Mouse (Mus musculus): ENCODE data around the gene Tmem123. TPM values are rescaled to one million over a fixed set of nuclear protein-coding genes. Genes with fewer than 3 reads are reported as not detected.

Tmem123 gene
- total RNA-seq, 2 experiments from 2014 or later = 77.3 to 114 TPM

DNA sequence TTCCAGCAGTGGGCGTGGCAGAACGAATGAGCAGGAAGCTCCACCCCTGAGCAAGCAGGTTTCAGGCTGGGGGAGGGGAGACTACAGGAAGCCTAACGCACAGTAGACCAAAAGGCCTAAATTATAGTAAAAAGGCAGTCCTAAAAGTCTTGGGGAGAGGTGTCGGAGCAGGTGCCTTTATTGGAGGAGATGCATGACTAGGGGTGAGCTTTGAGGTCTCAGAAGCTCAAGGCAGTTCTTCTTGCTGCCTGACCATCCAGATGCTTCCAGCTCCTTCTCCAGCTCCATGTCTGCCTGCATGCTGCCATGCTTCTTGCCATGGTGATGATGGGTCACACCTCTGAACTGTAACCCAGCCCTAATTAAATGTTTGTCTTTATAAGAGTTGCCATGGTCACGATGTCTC is 41.3 kb downstream of the Tmem123 start:
- no peak for ATAC-seq (replicated peaks; ENCODE audit: poor library complexity, severe bottlenecking)

DNA sequence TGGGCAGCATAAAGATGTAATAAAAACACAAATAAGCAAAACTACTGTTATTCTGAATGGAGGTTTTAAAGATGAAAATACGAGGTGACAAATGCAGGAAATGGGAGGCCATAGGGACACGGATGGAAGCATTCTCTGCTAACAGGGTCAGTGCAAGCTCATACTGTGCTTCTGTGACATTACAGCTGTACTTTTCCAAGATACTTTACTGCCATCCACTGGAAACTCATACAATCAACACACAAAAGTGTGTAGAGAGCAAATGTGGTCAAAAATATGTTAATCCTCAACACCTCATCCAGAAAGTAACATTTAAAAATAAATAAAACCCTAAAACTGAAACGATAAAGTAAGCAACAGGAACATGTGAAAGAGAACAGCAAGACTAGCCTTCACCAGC is 58.9 kb downstream of the Tmem123 start:
- ATAC-seq (replicated peaks; ENCODE audit: poor library complexity, severe bottlenecking) = no peak

DNA sequence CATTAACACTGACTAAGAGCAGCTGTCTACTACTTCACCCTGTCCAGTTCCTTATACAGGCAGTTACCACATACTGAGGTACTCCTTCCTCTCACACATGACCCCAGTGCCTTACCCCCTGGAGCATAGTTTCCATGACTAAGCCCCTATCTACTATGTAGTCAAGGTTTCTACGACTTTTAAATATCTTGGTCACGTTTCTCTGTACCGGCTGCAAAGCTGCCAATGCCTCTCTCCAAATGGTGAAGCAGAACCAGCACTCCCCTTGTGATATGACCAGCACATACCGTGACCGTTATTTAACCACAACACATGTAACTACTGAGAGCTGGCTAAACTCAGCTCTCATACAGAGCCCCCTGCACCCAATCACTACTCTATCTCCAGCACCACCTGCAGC is 61.1 kb downstream of the Tmem123 start:
- peak; percentile 97 for ATAC-seq (replicated peaks; ENCODE audit: poor library complexity, severe bottlenecking)

DNA sequence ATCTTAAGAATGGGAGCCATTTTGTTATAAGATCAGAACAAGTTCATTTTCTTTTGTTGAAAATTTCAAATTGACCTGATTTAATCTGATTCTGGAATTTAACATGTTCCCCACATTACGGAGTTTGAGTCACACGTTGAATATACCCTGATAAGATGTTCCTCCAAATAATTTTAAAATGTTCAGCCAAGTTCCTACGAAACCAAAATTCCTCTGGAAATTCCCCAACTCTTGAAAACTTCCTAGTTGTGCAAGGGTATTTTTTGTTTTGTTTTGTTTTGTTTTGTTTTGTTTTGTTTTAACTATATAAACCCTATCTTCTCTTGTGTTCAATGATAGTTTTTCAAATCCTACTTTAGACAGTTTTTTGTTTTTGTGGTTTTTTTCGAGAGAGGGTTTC is 64.9 kb downstream of the Tmem123 start:
- no peak for ATAC-seq (replicated peaks; ENCODE audit: poor library complexity, severe bottlenecking)

GRCm38 (mm10) chr9:7829531-7830528 is 66.0 kb downstream of the Tmem123 start:
- 0 out of 2 replicates have a peak, but pooled peaks have one; percentile 21 for ATAC-seq (replicated peaks; ENCODE audit: poor library complexity, severe bottlenecking)

DNA sequence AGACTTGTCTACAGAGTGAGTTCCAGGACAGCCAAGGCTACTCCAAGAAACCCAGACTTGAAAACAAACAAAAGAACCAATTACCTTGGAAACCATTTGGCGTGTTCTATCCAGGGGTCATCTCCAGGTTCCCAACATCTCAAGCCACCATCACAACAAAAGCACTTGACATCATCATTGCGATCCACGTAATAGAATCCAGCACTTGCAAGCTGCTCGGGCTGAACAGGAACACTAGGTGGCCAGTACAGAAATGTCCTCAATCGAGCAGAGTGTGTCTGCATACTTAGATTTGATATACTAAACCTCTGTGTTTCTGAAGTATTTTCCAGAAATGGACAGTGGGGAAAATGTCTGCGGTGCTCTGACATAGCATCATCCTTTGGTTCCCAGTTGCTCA is 69.6 kb downstream of the Tmem123 start:
- no peak for ATAC-seq (replicated peaks; ENCODE audit: poor library complexity, severe bottlenecking)

- no peak for ATAC-seq (replicated peaks; ENCODE audit: poor library complexity, severe bottlenecking)
Measured at GRCm38 (mm10) chr9:7835302-7835701, 71.5 kb downstream of the Tmem123 start.

DNA sequence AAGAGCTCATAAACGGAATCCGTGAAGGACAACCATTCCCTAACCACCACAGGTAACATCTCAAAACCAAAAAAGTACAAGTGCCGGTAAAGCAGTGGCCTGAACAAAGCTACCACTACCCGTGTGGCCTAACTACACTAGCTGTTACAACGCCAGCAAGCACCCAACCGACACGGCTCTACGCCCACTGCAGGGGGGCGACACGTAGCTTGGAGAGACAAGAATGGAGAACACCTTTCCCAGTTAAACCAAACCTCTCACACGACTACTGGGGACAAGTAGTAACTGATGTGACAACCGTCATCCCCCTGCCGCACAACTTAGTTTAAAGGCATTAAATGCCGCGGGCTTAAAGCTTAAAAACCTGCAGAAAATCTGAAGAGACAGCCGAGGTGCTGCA is 72.5 kb downstream of the Tmem123 start:
- peak; percentile 40 for ATAC-seq (replicated peaks; ENCODE audit: poor library complexity, severe bottlenecking)

- peak; percentile 91 for ATAC-seq (replicated peaks; ENCODE audit: poor library complexity, severe bottlenecking)
Measured at GRCm38 (mm10) chr9:7836905-7837805, 73.3 kb downstream of the Tmem123 start, which contains the start of gene Birc2. Gene Birc2 (minus strand): TSS chr9:7837064.

GRCm38 (mm10) chr9:7837806-7838440 is 74.1 kb downstream of the Tmem123 start:
- ATAC-seq (replicated peaks; ENCODE audit: poor library complexity, severe bottlenecking) = no peak

DNA sequence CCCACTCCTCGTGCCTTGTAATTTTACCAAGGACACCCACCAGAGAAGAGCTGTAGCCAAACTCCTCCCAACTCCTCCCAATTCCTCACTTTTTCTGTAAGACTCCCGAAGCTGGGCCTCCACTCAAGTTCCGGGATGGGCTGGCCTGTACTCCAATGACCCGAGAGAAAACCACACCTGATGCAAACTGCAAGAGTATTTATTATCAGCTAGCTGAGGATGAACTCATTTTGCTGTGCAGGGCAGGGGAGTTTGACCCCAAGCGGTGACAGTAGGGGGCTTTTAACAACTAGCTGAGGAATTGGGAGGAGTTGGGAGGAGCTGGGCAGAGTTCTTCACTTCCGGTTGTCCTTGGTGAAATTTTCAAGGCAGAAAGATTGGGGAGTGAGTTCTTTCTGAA is 77.4 kb downstream of the Tmem123 start:
- no peak for ATAC-seq (replicated peaks; ENCODE audit: poor library complexity, severe bottlenecking)

Other genes starting within 250 kb of the Tmem123 start
- gene Mmp8, start 205.6 kb upstream of the Tmem123 start, total RNA-seq (2014; fragmentation: Nextera tagmentation) = 2.3 and 4.7 TPM in 2 replicates
- gene Mmp8, start 205.6 kb upstream of the Tmem123 start, total RNA-seq (2017) = 14.0 and 15.2 TPM in 2 replicates
- gene Mmp27, start 192.6 kb upstream of the Tmem123 start, total RNA-seq (2014; fragmentation: Nextera tagmentation) = not detected in 2 replicates
- 0.47 TPM in 1 of 2 replicates, not detected in the other for gene Mmp27, start 192.6 kb upstream of the Tmem123 start, total RNA-seq (2017)
- gene Mmp20, start 135.8 kb upstream of the Tmem123 start, total RNA-seq (2014; fragmentation: Nextera tagmentation) = not detected in 2 replicates
- gene Mmp20, start 135.8 kb upstream of the Tmem123 start, total RNA-seq (2017) = not detected in 2 replicates
- gene Mmp7, start 72.0 kb upstream of the Tmem123 start, total RNA-seq (2014; fragmentation: Nextera tagmentation) = not detected in 2 replicates
- not detected in 2 replicates for gene Mmp7, start 72.0 kb upstream of the Tmem123 start, total RNA-seq (2017)
- gene Birc2, start 73.0 kb downstream of the Tmem123 start, total RNA-seq (2014; fragmentation: Nextera tagmentation) = 25.5 and 30.8 TPM in 2 replicates
- 39.1 and 40.0 TPM in 2 replicates for gene Birc2, start 73.0 kb downstream of the Tmem123 start, total RNA-seq (2017)
- gene Birc3, start 109.1 kb downstream of the Tmem123 start, total RNA-seq (2014; fragmentation: Nextera tagmentation) = 21.6 and 34.6 TPM in 2 replicates
- gene Birc3, start 109.1 kb downstream of the Tmem123 start, total RNA-seq (2017) = 31.1 and 35.7 TPM in 2 replicates
- not detected in 2 replicates for gene Yap1, start 240.6 kb downstream of the Tmem123 start, total RNA-seq (2014; fragmentation: Nextera tagmentation)
- gene Yap1, start 240.6 kb downstream of the Tmem123 start, total RNA-seq (2017) = not detected in 2 replicates

Data from granulocyte monocyte progenitor cell, adult 5-6 weeks (primary cell).